Mouse (Mus musculus): ENCODE measurements around the gene Tdp1. TPM values are rescaled to one million over a fixed set of nuclear protein-coding genes. Genes with fewer than 3 reads are reported as not detected.

Gene Tdp1
- total and polyA plus RNA-seq, 2 experiments, result 3.7 to 4.6 TPM

DNA sequence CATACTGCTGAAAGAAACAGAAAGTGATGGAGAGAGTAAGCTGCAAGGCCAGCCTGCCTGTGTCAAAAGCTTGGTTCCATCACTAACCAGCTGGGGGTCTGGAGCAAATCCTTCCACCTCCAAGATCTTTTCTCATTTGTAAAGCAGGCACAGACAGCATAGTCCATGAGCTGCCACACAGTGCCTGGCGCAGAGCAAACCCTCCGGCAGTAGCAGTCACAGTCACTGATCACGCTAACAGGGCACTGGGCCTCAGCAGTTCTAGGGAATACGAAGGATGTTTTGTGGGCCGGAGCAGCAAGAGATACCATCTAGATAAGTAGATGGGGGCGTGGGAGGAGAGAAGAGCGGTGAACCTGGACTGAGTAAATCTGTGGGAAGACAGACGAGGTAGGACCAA lies 39.4 kb upstream of the Tdp1 start:
- Histone ChIP-seq H3K4me1 (ENCODE audit: control insufficient read depth, insufficient read depth, low read length) (no peaks in the 10 kb centered on the region), H3K4me3 (ENCODE audit: insufficient read depth, low read depth, low read length) (no peak overlapping the region), H3K27ac (replicated peaks; ENCODE audit: insufficient read depth, low read depth, low read length) (no peak overlapping the region), H3K79me2 (ENCODE audit: control insufficient read depth, insufficient read depth, low read length) (no peaks in the 10 kb centered on the region), H3K36me3 (ENCODE audit: control insufficient read depth, insufficient read depth, low read length) (no peaks in the 10 kb centered on the region), H3K27me3 (ENCODE audit: control insufficient read depth, insufficient read depth, low read length) (no peaks in the 10 kb centered on the region), H3K9ac (ENCODE audit: low read depth, low read length) (no peak overlapping the region)
- TF ChIP-seq POLR2A (IDR thresholded peaks at IDR 0.05; ENCODE audit: extremely low read depth, insufficient read depth, low read length), result no peak
- no peak for TF ChIP-seq CTCF (IDR thresholded peaks at IDR 0.05; ENCODE audit: low read depth, low read length)
- DNase-seq (ENCODE audit: extremely low read depth, low read depth, low spot score), result no peak
- 95% methylated on average over 8 of the region's 8 CpGs for WGBS

DNA sequence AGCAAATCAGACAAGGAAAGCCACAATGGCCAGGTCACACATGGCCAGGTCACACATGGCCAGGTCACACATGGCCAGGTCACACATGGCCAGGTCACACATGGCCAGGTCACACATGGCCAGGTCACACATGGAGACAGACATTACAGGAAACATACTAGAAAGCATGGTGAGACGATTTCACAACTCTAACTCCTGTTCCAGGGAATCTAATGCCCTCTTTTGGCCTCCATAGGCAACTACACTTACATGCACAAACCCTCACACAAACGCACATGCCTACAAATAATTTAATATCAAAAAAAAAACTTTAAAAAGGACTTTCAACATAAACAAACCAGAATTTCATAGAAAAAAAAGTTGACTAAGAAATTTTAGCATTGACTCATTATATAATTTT lies 34.3 kb upstream of the Tdp1 start:
- TF ChIP-seq POLR2A (IDR thresholded peaks at IDR 0.05; ENCODE audit: extremely low read depth, insufficient read depth, low read length) (no peak), CTCF (IDR thresholded peaks at IDR 0.05; ENCODE audit: low read depth, low read length) (no peak)
- H3K9ac ChIP-seq (ENCODE audit: low read depth, low read length), result no peak overlapping the region
- H3K79me2 ChIP-seq (ENCODE audit: control insufficient read depth, insufficient read depth, low read length), result no peaks in the 10 kb centered on the region
- H3K4me3 ChIP-seq (ENCODE audit: insufficient read depth, low read depth, low read length), result no peak overlapping the region
- no peaks in the 10 kb centered on the region for H3K4me1 ChIP-seq (ENCODE audit: control insufficient read depth, insufficient read depth, low read length)
- DNase-seq (ENCODE audit: extremely low read depth, low read depth, low spot score), result no peak
- 78% methylated on average over 2 of the region's 2 CpGs for WGBS
- H3K36me3 ChIP-seq (ENCODE audit: control insufficient read depth, insufficient read depth, low read length), result no peaks in the 10 kb centered on the region
- no peaks in the 10 kb centered on the region for H3K27me3 ChIP-seq (ENCODE audit: control insufficient read depth, insufficient read depth, low read length)
- H3K27ac ChIP-seq (replicated peaks; ENCODE audit: insufficient read depth, low read depth, low read length), result no peak overlapping the region

DNA sequence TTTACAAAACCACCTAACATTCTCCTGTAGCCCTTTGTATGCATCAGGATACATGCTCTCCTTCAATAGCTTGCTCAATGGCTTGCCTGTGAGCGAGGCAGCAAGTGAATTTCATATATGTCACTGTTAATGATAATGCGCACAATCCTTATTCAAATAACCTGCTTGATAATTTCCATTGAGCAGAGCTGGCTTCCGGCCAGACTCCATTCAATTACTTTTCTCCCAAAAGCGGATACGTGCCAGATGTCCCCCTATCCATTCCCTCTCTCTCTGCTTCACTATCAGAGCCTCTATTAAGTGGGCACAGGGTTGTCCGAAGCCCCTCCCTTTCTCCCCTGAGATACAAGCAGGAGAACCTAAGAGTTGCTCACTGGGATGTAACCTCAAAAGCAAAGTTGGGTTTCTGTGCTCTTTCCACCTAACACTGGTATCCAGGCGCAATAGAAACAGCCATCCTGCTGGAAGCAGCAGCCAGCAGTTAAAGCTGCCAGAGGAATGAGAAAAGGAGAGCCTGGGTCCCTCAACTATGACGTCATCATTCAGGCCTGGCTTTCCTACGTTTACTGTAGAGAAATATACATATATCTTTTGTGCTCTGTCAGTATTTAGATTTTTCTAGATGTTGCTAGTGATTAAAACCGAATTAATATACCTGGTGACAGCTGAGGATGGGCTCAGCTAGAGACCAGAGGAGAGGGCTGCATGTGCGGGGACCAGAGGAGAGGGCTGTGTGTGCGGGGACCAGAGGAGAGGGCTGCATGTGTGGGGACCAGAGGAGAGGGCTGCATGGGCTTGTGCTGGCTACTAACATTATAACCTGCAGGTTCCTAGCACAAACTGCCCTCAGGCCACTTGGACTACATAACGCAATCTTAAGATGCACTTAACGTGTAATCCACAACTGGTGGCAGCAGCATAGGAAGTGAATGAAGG lies 30.7 kb upstream of the Tdp1 start:
- no peak for TF ChIP-seq POLR2A (IDR thresholded peaks at IDR 0.05; ENCODE audit: extremely low read depth, insufficient read depth, low read length)
- no peak for TF ChIP-seq CTCF (IDR thresholded peaks at IDR 0.05; ENCODE audit: low read depth, low read length)
- DNase-seq (ENCODE audit: extremely low read depth, low read depth, low spot score), result no peak
- Histone ChIP-seq H3K4me1 (ENCODE audit: control insufficient read depth, insufficient read depth, low read length) (peaks cover 4% of the 10 kb centered on the region; the same call in 1 of the 2 replicates), H3K36me3 (ENCODE audit: control insufficient read depth, insufficient read depth, low read length) (no peaks in the 10 kb centered on the region), H3K27ac (replicated peaks; ENCODE audit: insufficient read depth, low read depth, low read length) (no peak overlapping the region), H3K9ac (ENCODE audit: low read depth, low read length) (no peak overlapping the region), H3K27me3 (ENCODE audit: control insufficient read depth, insufficient read depth, low read length) (no peaks in the 10 kb centered on the region), H3K79me2 (ENCODE audit: control insufficient read depth, insufficient read depth, low read length) (no peaks in the 10 kb centered on the region), H3K4me3 (ENCODE audit: insufficient read depth, low read depth, low read length) (no peak overlapping the region)
- 93% methylated on average over 14 of the region's 14 CpGs for WGBS

DNA sequence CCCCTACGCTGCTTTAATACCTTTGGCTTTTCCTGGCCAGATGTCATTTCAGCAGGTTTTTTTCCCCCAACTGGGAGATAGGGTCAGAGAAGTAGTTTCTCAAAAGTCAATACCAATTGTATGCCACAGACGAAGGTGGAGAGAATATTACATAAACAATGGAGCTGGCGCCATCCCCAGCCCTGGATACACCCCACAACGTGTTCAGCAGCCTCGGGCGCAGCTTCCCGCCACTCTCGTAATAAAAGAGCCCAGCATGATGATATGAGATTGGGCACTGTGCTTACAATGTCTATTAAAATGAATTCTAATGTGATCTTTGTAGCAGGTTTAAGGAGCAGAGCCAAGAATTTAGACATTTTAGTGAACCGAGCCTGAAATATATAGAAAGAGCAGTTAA lies 28.3 kb upstream of the Tdp1 start:
- no peaks in the 10 kb centered on the region for H3K79me2 ChIP-seq (ENCODE audit: control insufficient read depth, insufficient read depth, low read length)
- WGBS, result 84% methylated on average over 9 of the region's 9 CpGs
- H3K4me1 ChIP-seq (ENCODE audit: control insufficient read depth, insufficient read depth, low read length), result peaks cover 16% of the 10 kb centered on the region
- H3K27ac ChIP-seq (replicated peaks; ENCODE audit: insufficient read depth, low read depth, low read length), result no peak overlapping the region
- no peak overlapping the region for H3K9ac ChIP-seq (ENCODE audit: low read depth, low read length)
- TF ChIP-seq POLR2A (IDR thresholded peaks at IDR 0.05; ENCODE audit: extremely low read depth, insufficient read depth, low read length) (no peak), CTCF (IDR thresholded peaks at IDR 0.05; ENCODE audit: low read depth, low read length) (no peak)
- no peaks in the 10 kb centered on the region for H3K27me3 ChIP-seq (ENCODE audit: control insufficient read depth, insufficient read depth, low read length)
- H3K36me3 ChIP-seq (ENCODE audit: control insufficient read depth, insufficient read depth, low read length), result no peaks in the 10 kb centered on the region
- H3K4me3 ChIP-seq (ENCODE audit: insufficient read depth, low read depth, low read length), result no peak overlapping the region
- DNase-seq (ENCODE audit: extremely low read depth, low read depth, low spot score), result no peak

DNA sequence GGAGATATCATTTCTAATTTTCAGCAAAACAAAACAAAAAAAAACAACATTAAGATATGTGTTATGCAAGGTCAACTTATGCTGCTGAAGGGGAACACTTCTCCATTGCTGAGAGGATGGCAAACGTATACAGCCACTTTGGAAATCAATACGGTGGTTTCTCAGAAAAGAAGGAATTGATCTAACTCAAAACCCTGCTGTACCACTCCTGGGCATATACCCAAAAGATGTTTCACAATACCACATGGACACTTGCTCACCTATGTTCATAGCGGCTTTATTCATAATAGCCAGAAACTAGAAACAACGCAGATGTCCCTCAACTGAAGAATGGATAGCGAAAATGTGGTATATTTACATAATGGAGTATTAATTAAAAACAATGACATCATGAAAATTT lies 25.7 kb upstream of the Tdp1 start:
- 26% methylated on average over 5 of the region's 5 CpGs for WGBS

More for the DNA sequence above, 25.7 kb upstream of the Tdp1 start:
- Histone ChIP-seq H3K4me3 (ENCODE audit: insufficient read depth, low read depth, low read length) (no peak overlapping the region), H3K4me1 (ENCODE audit: control insufficient read depth, insufficient read depth, low read length) (peaks cover 18% of the 10 kb centered on the region), H3K9ac (ENCODE audit: low read depth, low read length) (no peak overlapping the region), H3K36me3 (ENCODE audit: control insufficient read depth, insufficient read depth, low read length) (no peaks in the 10 kb centered on the region), H3K79me2 (ENCODE audit: control insufficient read depth, insufficient read depth, low read length) (no peaks in the 10 kb centered on the region), H3K27ac (replicated peaks; ENCODE audit: insufficient read depth, low read depth, low read length) (no peak overlapping the region), H3K27me3 (ENCODE audit: control insufficient read depth, insufficient read depth, low read length) (no peaks in the 10 kb centered on the region)
- peak; percentile 83 for DNase-seq (ENCODE audit: extremely low read depth, low read depth, low spot score)
- TF ChIP-seq POLR2A (IDR thresholded peaks at IDR 0.05; ENCODE audit: extremely low read depth, insufficient read depth, low read length) (no peak), CTCF (IDR thresholded peaks at IDR 0.05; ENCODE audit: low read depth, low read length) (no peak)
